Mouse (Mus musculus): ENCODE measurements around the gene Sertad2.

DNA sequence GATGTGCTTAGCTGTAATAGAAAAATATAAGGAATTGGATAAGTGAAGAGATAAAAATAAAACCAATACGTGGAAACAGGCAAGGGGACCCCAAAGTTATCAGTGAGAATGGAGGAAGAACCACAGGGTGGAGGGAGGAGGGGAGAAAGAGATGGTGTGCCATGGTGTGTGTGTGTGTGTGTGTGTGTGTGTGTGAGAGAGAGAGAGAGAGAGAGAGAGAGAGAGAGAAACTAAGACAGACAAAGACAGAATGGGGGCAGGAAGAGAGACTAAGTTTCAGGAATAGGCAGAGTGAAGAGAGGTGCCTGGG, 11.4 kb upstream of the Sertad2 start:
- TF ChIP-seq CTCF (IDR thresholded peaks at IDR 0.05; ENCODE audit: low read depth) (no peak), EP300 (optimal IDR thresholded peaks at IDR 0.05) (no peak)
